Mouse (Mus musculus) urinary bladder, postnatal 4 days (tissue): Measurements from ENCODE around the gene Asic1.

Source experiments
- DNase-seq, 2 experiments: peaks; one replicate each; pipeline ENCODE4 v3.0.0; 2021 to 2022; ENCODE audit warnings: low spot score in 2 of 2

Asic1 gene

GRCm38 (mm10) chr15:99663964-99664599 lies 6.1 kb upstream of the Asic1 start:
- no peak for DNase-seq

GRCm38 (mm10) chr15:99664600-99665451 lies 5.3 kb upstream of the Asic1 start:
- DNase-seq: peak; percentile 52 to 64

- DNase-seq: no peak
Measured at GRCm38 (mm10) chr15:99667544-99667943, 2.6 kb upstream of the Asic1 start.

GRCm38 (mm10) chr15:99668881-99669280 lies 1.3 kb upstream of the Asic1 start:
- DNase-seq: peak; percentile 59 to 74

GRCm38 (mm10) chr15:99669392-99669791 lies 776 bp upstream of the Asic1 start:
- DNase-seq: no peak

- no peak for DNase-seq
Measured at GRCm38 (mm10) chr15:99670964-99671670, 949 bp downstream of the Asic1 start.

- no peak for DNase-seq
Measured at GRCm38 (mm10) chr15:99671783-99672182, 1.6 kb downstream of the Asic1 start.

GRCm38 (mm10) chr15:99674866-99675265 lies 4.7 kb downstream of the Asic1 start:
- DNase-seq: no peak

- DNase-seq: no peak
Measured at GRCm38 (mm10) chr15:99677089-99677488, 6.9 kb downstream of the Asic1 start.

GRCm38 (mm10) chr15:99678063-99678800 lies 8.1 kb downstream of the Asic1 start:
- no peak for DNase-seq

GRCm38 (mm10) chr15:99679008-99679407 lies 8.8 kb downstream of the Asic1 start:
- DNase-seq: no peak

- DNase-seq: no peak
Measured at GRCm38 (mm10) chr15:99682880-99683279, 12.7 kb downstream of the Asic1 start.

GRCm38 (mm10) chr15:99684156-99684555 lies 14.0 kb downstream of the Asic1 start:
- no peak for DNase-seq

GRCm38 (mm10) chr15:99688712-99689111 lies 18.5 kb downstream of the Asic1 start:
- peak in 1 of 2 experiments; percentile 67 for DNase-seq

- no peak for DNase-seq
Measured at GRCm38 (mm10) chr15:99690924-99691323, 20.8 kb downstream of the Asic1 start.

- no peak for DNase-seq
Measured at GRCm38 (mm10) chr15:99691976-99692375, 21.8 kb downstream of the Asic1 start.

- DNase-seq: no peak
Measured at GRCm38 (mm10) chr15:99697309-99697708, 27.1 kb downstream of the Asic1 start.

GRCm38 (mm10) chr15:99698533-99699085 lies 28.4 kb downstream of the Asic1 start:
- DNase-seq: no peak

GRCm38 (mm10) chr15:99699715-99700114 lies 29.5 kb downstream of the Asic1 start:
- DNase-seq: no peak

- DNase-seq: no peak
Measured at GRCm38 (mm10) chr15:99700219-99701106, 30.3 kb downstream of the Asic1 start.
